In the genomic region with DNA sequence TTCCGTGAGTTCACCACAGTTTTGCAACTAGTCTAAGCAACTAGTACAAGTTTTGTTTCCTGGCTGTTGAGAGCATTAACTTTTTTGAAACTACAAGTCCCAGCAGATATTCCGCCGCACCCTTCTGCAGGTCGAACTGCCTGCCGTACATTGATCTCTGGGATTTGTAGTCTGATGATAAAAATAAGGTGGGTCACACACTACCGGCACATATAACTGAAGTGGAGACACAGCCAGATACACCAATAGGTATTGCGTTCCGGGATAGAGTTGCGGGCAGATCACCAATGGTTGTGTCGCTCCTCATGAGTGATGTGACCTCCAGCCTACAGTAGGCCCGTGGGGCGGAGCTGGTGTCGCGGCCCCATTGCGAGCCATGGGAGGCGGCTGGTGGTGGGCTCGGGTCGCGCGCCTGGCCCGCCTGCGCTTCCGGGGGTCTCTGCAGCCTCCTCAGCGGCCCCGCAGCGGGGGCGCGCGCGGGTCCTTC, we compare ENCODE assay signal across 8 mouse cellular contexts. TPM values are rescaled to one million over a fixed set of nuclear protein-coding genes. Genes with fewer than 3 reads are reported as not detected.
DNase-seq lines count a peak whose midpoint lies in the region; ATAC-seq and TF ChIP-seq lines count a peak whose summit lies in the region.

A gene (plus strand): TSS at position 193 of the 487 bp plus-strand sequence.

- peak within 1 kb of the TSS; percentile 24; the same call in 1 of the 2 replicates for H3K27ac ChIP-seq in hindbrain, embryonic 12.5 days

- H3K4me3 ChIP-seq in hindbrain, embryonic 12.5 days: peak within 1 kb of the TSS; percentile 83

- no peaks in the 10 kb centered on the region for H3K27me3 ChIP-seq in Patski
- peaks cover 5% of the 10 kb centered on the region; the same call in 1 of the 2 replicates for H3K27me3 ChIP-seq in hindbrain, embryonic 12.5 days

- WGBS in hindbrain, embryonic 12.5 days: under 1% methylated on average over 30 of the region's 30 CpGs

- peak within 1 kb of the TSS; percentile 70 for H3K4me2 ChIP-seq in hindbrain, embryonic 12.5 days (replicated peaks)

- peak; percentile 99 for ATAC-seq in Patski
- ATAC-seq in hindbrain, embryonic 12.5 days (ENCODE audit: low FRiP score): peak; percentile 98

- H3K9me3 ChIP-seq in hindbrain, embryonic 12.5 days (replicated peaks): no peaks in the 10 kb centered on the region

- POLR2A ChIA-PET in Patski (lab: Charles Lee): interaction anchor here (1.0 to 1.4 kb wide), 2 partner anchors 12 to 53 kb away, joined by 3 to 4 read pairs; no protein-coding TSS in a partner anchor

- peak within 1 kb of the TSS; percentile 62 for H3K9ac ChIP-seq in hindbrain, embryonic 12.5 days

- in situ Hi-C loops in Patski (cut with MboI; ENCODE audit: low pct_unique_long_range_greater_than_20kb): no loop called here

- CTCF ChIA-PET in Patski (lab: Charles Lee): no interaction called here

- peaks cover 8% of the 10 kb centered on the region; the same call in 1 of the 2 replicates for H3K36me3 ChIP-seq in hindbrain, embryonic 12.5 days

- peak; percentile 78 for DNase-seq in Patski (ENCODE audit: low read depth, low spot score)
- DNase-seq in cerebellum, postnatal 10 days: peak; percentile 93 to 94
- peak; percentile 87 to 92 for DNase-seq in frontal cortex, postnatal 10 days (ENCODE audit: low spot score in 2 of 2)
- peak; percentile 85 to 96 for DNase-seq in layer of hippocampus, postnatal 14 days (ENCODE audit: low spot score in 2 of 2)
- DNase-seq in lung, postnatal 14 days: peak; percentile 87
- DNase-seq in retina, postnatal 1 day: peak; percentile 97
- peak; percentile 78 to 86 for DNase-seq in urinary bladder, adult 18-20 months (ENCODE audit: low spot score in 2 of 2)

- peaks cover 9% of the 10 kb centered on the region for H3K4me1 ChIP-seq in hindbrain, embryonic 12.5 days

- TF ChIP-seq CTCF in Patski (IDR thresholded peaks at IDR 0.05): no peak

RNA-seq across cellular contexts. Expression of the gene that starts here (rescaled TPM):
- polyA plus RNA-seq in Patski (2021): 86.0 TPM
- 52.6 and 55.9 TPM in 2 replicates for polyA plus RNA-seq in hindbrain, embryonic 12.5 days (2016; fragmentation: Nextera tagmentation; extraction: Ambion mirVana)
- total RNA-seq in layer of hippocampus, postnatal 14 days (2021): 10 to 100 TPM; 90.2 to 90.8 TPM

Comparison
In these comparisons a context has a peak if more than half of its experiments do, and no peak if none do; other contexts are left out.
1. Peak in every context shown above with its lines: DNase-seq, ATAC-seq, H3K4me3 ChIP-seq and H3K27ac ChIP-seq.